Mouse (Mus musculus) 3T3-L1 (cell line): Measurements from ENCODE around the gene Lin7c.

Experiments used
- DNase-seq: peaks from one replicate; pipeline ENCODE4 v3.0.0-alpha.2; 2015; ENCODE audit warnings: low read depth, low spot score

The Lin7c gene

DNA sequence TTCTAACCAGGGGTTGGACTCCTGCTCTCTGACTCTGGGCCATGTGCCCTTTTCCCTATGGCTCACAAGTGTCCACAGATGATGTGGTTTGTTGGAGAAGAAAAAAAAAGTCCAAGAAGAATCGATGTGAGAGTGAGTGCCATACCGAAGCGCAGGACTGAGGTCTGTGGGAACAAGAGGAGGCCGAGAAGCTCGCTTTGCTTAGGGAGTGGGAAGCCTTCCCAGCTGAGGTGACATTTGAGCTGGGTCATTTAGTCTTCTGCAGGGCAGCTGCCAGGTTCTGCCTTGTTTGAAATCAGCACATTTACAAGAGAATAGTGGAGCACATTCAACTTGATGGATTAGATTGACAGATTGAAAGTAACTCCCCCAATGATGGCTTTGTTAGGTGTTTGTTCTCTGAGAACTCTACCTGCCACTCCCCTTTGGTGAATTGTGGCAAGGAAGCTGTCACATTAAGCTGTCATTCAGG, 51.4 kb downstream of the Lin7c start:
- no peak for DNase-seq

- no peak for DNase-seq
These were observed 52.3 kb downstream of the Lin7c start for GRCm38 (mm10) chr2:109942810-109943570.

DNA sequence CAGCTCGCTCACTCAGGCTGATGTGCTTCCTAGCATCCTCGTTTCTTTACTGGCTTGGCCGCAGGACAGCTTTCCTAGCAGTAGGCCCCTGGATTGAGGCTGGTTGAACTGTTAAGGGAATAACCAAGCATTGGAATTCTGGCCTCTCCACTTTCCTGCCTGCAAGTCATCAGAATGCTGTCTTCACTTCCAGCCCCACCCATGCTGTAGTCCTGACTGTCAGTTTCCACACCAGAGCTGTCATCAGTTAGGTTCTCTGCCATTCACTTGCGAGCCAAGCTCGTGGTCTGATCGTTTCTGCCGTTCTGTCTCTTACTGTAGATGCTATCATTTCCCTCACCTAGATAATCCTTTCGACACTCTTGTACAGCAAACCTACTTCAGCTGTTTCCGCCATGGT, 54.3 kb downstream of the Lin7c start:
- DNase-seq: peak; percentile 68

GRCm38 (mm10) chr2:109945532-109945931, 54.9 kb downstream of the Lin7c start:
- peak; percentile 16 for DNase-seq

DNA sequence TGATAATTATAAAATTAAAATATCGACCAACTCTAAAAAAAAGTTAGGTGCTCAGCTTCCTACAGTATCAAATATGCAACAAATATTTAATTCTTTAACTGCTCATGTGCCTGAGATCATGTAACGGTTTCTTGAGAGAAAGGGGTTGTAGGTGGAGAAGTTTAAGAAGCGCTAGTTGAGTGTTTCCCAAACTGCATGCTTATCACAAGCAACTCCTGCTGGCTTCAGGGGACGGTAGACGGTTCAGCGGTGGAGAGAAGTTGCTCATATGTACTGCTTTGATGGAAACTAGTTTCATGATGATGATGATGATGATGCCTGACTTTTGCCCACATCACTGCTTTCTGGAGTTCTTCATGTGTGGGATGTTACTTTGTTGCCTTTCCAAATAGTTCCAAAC, 55.8 kb downstream of the Lin7c start:
- no peak for DNase-seq

GRCm38 (mm10) chr2:109949519-109949918, 58.9 kb downstream of the Lin7c start:
- DNase-seq: no peak

GRCm38 (mm10) chr2:109950311-109950710, 59.7 kb downstream of the Lin7c start:
- DNase-seq: no peak
